Mouse (Mus musculus) lung, postnatal 14 days (tissue): ENCODE data around the gene B3gnt9.
"Not testable (repeated sequence)": the region's sequence is repeated elsewhere in the genome, so short reads cannot be mapped to it uniquely, and the experiment has no call there.

ENCODE experiments used
- DNase-seq: peaks from one replicate; pipeline ENCODE4 v3.0.0; 2021

B3gnt9 gene

DNA sequence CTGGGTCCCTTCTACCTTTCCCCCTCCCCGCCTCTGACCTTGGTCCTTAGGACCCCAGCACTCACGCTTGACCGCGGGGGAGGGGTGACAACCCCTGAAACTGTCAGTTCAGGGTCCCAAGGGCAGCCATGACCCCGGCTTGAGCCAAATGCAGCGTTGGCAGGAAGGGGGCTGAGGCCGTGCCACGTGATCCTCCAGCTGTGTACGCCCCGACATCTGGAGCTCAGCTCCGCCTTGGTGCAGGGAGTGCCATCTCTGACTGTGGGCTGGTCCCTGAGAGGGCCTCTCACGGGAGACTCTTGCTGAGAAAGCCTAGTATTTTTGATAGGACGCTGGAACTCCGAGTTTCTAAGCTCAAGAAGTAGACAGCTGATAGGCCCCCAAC is at the start of gene B3gnt9:
Gene B3gnt9 (minus strand): TSS at position 188 of the 385 bp plus-strand sequence.
- DNase-seq, result peak; percentile 70

DNA sequence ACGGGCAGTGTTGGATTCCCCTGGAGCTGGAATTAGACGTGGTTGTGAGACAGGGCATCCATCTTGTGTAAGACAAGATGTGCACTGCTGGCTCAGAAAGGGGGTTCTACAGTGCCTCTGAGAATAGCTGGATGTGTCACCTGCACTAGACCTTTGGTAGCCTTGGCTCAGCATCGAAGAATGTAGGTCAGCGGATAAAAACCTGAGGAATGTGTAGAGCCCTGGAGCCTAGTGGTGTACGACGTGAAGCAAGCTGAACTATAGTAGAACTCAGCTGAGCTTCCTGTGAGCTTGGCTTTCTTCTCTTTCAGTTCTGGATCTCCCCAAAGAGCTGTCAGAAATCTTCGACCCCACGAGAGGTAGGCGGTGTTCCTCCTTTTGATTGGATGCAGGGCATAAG is 48.9 kb upstream of the B3gnt9 start:
- no peak for DNase-seq

DNA sequence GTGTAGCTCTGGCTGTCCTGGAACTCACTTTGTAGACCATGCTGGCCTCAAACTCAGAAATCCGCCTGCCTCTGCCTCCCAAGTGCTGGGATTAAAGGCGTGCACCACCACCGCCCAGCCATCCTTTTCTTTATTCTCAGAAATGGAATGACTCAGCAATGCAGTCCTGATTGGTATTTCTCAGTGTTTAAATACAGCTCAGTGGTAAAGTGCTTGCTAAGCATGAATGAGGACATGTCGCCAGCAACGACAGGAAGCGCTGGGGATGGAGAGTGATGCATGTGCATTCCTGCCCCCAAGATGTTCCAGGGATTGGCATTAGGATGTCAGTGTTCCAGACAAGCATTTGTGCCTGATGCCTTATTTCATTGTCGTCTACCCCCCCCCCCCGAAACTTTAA is 48.4 kb upstream of the B3gnt9 start:
- DNase-seq, result no peak

DNA sequence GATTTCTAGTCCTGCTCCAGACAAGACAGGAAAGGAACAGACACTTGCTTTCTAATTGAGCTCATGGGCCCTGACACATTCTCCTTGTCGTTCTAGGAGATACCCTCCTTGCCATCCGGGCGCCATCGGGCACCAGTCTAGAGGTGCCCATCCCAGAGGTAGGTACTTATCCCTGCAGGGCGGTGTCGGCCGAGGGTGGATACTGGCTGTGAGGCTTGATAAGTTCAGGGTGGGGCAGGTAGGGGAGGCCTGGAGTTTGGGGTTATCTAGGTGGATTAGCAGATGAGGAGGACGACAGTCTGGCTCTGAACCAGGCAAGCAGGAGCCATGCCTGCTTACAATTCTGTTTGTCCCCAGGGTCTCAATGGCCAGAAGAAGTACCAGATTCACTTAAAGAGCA is 45.0 kb upstream of the B3gnt9 start:
- no peak for DNase-seq

DNA sequence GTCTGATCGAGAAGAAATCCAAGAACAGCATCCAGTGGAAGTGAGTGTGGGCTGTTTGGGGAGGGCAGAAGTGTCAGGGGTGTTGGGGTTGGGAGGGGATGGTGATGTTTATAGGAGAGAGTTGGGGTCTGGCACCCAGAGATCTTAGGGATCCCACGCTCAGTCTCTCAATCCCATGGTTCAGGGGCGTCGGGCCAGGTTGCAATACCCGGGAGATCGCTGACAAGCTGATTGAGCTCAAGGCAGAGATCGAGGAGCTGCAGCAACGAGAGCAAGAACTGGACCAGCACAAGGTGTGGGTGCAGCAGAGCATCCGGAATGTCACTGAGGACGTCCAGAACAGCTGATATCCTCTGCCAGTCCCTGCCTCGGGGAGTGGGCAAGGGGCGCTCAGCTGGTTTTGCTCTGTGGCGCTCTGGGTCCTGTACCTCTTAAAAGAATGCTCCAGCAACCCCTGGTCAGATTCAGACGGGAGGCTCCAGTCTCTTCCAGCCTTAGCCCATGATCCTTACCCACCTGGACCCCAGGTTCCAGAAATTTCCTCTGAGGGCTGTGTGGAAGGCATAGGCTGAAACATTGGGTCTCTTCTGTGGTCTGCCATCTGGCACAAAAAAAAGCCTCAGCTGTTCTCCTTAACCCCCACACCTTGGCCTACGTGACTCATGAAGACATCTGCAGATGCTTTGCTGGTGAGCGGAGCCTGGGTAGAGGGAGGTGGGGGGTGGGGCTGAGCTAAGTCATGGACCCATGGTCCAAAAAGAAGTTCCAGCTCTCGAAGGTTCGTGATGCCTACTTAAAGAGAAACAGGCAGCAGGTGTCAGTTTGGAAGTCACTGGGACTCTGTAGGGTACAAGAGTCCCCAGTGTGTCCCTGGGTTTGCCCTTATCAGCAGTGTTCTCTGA is 43.6 kb upstream of the B3gnt9 start:
- no peak for DNase-seq

DNA sequence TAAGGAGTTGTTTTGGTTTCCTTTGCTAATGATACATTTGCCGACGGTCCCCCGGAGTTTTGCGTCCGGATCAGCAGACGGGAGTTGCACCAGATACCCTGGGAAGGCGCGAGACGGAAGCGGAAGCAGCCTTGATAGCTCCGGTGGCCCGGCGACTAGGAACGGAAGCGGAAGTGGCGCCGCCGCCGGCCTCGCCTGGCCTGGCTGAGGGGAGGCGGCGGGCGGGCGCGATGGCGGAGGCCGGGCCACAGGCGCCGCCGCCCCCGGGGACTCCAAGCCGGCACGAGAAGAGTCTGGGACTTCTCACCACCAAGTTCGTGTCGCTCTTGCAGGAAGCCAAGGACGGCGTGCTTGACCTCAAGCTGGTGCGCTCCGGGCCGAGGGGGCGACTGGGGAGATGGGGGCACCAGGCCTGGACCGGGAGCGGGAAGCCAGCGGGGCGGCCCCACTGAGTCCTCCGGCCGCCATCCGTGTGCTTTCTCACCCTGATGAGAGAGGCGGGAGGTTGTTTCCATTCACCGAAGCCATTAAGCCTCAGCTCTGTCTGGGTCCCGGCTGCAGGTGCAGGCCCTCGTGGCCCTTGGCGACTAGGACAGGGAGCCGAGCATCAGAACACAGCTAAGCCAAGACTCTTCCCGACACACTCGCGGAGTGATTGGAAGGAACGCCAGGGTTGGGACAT is 42.7 kb upstream of the B3gnt9 start, which contains the start of gene E2f4:
Gene E2f4 (plus strand): TSS at position 153 of the 682 bp plus-strand sequence.
- DNase-seq, result peak; percentile 94

DNA sequence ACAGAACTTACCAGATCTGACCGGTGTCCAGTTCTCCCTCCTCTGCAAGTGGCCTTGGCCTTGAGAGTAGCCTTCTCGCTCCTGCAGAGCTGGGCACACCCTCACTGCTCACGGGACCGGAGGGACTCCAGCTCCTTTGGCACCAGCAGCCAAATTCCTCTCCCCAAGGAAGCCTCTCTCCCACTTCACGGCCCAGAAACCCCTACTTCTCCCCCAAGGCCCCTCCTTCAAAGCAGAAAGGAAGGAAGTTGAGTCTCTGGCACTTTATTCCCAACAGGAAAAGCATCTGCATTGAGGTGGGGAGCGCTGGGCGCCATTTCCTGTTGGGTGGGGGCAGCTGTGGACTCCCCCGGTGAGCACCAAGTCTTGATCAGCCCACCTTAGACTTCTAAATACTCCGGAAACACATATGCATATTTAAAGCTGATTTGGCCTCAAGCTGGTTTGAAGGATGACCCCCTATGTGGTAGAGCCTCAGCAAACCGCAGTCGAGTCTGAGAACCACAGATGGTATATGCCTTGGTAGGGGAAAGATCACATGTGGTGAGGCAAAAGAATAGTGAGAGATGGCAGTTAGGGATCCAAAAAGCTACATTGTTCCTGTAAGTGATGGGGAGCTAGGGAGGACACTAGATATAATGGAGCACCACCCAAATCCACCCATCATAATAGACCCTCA is 41.1 kb upstream of the B3gnt9 start, which contains the start of gene Exoc3l:
Gene Exoc3l (minus strand): TSS at position 207 of the 679 bp plus-strand sequence.
- no peak for DNase-seq

DNA sequence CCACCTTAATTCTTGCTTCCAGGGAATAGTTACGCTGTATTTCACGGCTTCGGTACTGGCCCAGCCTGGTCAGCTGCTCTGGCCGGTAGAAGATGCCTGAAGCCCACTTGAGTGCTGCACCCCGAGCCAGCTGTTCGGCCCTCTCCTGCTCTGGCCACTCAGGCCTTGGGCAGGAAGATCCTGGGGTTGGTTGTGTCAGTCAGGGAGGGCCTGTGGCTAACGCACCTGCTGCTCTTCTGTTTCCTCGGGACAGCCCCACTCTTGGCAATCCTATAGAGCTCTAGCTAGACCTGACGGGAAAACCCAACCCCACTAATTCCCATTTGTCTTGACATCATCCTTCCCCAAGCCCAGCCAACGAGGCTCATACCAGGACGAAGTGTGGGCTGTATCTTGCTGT is 40.3 kb upstream of the B3gnt9 start:
- no peak for DNase-seq

DNA sequence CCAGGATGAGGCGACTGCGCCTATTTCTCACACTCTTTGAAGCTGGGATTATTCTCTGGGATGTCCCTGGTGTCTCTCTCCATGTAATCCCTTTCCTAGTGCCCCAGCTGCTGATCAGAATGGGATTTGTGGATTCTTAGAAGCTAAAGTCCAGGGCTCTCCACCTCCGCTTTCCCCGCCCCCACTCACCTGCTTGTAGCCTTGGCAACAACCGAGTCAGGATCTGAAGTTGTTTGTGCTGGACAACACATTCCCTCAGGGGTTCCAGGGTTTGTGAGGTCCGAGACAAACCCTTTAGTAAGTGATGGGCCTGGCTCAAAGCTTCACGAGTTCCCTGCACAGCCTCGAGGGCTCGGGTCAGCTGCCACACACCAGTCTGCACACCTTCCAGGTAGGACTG is 39.8 kb upstream of the B3gnt9 start:
- DNase-seq, result no peak

DNA sequence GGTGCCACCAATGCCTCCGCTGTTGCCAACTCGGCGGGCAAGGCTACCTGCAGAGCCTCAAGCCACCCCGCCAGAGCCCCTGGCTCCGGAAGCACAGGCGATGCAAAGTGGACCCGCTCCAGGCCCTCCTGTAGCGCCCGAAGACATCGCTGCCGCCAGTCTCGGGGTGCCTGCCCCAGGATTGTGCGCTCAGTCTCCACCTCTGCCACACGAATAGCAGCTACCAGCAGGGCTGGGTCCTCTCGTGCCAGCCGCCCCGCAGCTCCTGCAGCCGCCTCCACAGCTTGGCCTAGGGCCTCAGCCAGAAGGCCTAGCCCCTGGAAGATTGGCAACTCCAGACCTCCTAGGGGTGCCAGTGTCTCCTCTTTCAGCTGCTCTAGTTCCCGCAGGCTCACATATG is 38.5 kb upstream of the B3gnt9 start:
- DNase-seq, result no peak

DNA sequence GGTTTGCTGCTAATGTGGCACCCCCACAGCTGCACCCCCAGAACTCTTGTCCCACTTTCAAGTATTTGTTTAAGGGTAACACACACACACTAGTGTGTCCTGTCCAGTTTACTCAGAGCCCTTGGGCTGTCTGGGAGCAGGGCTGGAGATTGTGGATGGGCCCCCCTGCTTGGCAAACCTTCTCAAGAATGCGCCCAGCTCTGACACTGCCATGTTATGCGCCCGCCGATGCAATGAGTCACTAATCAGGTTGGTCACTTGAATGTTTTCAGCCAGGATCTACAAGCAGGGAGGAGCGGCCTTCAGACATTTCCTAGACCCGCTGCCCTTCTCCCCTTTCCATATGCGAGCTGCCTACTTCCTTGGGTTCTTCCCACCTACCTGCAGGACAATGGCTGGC is 37.5 kb upstream of the B3gnt9 start:
- no peak for DNase-seq

DNA sequence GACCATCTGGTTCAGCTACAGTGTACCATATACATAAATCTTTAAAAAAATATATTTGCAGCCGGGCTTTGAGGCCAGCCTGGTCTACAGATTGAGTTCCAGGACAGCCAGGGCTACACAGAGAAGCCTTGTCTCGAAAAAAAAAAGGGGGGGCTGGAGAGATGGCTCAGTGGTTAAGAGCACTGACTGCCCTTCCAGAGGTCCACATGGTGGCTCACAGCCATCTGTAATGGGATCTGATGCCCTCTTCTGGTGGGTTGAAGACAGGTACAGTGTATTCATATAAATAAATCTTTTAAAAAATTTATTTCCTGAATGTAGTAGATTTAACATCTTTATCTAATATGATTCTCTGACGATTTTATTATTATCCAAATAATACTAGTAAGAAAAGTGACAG is 36.8 kb upstream of the B3gnt9 start:
- not testable (repeated sequence) for DNase-seq

DNA sequence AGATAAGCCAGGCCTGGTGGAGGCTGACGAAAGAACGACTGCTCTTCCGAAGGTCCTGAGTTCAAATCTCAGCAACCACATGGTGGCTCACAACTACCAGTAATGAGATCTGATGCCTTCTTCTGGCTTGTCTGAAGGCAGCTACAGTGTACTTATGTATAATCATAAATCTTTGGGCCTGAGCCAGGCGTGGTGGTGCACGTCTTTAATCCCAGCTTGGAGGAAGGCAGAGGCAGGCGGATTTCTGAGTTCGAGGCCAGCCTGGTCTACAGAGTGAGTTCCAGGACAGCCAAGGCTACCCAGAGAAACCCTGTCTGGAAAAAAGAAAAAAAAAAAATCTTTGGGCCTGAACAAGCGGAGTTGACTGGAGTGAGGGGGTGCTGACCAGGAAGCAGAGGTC is 36.4 kb upstream of the B3gnt9 start:
- not testable (repeated sequence) for DNase-seq

DNA sequence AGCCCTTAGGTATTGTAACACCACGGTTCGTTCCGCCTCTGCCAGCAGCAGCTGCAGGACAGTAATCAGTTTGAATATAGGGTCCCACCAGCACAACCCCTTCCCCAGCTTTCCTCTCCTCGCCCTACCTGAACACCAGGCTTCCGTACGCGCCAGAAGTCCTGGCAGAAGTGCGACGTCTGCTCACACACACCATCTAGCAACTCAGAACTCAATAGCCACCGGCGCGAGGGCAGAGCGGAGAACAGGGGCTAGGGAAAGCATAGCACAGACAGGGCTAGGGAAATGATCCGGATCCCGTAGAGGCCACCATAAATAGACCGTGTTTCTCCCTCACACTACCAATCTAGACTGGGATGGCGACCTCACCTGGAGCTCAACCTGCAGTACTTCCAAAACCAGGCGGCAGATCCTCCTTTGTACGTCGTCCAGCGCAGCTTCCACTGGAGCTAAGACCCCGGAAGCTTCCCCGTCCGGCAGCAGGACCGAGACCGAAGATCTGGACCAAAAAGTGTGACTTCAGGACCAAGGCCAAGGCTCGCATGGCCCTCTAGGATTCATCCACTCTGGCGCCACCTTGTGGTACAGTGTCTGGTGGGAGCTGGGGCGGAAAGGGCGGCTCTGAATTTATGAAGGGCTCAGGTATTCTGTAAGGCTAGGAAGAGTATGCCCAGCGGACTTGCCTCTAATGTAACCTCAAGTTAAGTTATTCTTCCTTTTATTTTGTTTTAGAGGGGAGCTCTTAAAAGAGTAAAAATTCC is 35.8 kb upstream of the B3gnt9 start:
- peak; percentile 98 for DNase-seq

DNA sequence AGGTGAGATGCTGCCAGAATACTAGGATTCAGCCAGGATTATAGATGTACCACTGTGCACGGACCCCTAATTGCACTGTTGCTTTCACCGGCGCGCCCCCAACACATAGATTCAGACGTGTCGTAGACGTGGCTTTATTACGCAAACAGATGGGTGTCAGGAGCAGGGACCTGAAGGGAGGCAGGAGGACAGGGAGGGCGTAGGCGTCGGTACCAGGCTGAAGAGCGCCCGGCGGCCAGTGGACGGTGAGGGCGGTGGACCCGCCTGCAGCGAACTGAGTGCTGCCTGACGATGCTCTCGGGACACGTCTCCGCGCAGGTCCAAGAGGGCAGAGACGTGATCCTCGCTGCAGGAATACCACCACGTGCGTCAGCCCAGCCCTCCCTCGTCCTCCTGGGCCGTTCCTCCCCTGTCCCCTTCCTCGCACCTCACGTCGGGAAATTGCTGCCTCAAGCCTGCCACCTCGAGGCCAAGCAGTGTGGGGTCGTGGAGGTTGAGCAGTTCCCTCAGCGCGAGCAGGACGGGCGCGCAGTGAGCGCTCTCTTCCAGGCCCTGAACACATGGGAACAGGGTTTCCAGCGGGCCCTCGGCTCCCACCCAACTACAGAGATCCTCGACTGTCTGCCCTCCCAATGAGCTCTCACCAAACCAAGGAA is 35.0 kb upstream of the B3gnt9 start, which contains the start of gene 4931428F04Rik:
Gene 4931428F04Rik (minus strand): TSS at position 60 of the 656 bp plus-strand sequence.
- DNase-seq, result peak; percentile 50

DNA sequence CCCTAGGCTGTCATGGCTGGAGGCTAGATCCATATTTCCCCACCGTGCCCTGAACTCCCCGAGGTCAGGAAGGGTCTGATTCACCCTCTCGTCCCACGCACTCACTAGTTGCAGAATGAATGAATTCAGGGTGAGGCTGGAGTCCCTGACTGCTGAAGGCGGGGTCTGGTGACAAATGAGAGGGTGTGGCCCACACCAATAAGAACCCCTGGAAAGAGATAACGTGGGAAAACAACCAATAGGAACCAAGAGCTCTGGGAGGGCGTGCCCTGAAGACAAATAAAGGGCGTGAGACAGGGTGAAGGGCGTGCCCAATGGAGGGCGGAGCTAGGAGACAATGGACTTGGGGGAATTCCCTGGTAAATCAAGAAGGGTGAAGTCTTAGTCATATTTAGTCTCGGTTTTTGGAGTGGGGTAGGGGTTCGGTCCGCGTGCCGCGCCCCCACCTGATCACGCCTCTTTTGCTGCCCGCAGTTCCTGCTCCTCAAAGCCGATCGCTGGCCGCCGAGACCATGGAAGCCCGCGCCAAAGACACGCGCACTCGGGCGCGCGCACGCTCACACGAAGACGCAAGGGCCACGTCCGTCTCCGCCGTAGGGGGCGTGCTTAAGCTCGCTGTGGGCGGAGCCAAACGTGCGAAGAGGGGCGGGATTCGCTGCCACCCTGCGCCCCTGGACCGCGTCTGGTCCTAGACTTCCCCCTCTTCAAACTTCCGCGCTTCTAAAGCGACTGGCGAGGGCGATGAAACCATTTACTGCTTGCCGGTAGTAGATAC is 34.2 kb upstream of the B3gnt9 start:
- DNase-seq, result peak; percentile 93

DNA sequence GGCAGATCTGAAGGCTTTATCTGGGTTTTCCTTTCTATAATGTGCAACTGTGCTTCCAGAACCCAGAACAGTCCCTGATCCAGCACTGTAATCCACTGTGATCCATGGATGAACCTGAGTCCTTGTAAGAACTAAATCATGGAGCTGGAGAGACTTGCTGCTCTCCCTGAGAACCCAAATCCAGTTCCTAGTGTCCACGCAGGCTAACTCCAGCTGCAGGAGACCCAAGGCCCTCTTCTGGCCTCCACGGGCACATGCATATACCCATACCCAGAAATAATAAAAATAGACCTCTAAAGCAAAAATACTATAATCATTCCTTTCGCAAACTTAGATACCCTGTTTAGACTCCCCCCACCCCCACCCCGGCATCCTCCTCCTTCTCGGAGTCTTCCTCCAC is 33.3 kb upstream of the B3gnt9 start:
- DNase-seq, result no peak

DNA sequence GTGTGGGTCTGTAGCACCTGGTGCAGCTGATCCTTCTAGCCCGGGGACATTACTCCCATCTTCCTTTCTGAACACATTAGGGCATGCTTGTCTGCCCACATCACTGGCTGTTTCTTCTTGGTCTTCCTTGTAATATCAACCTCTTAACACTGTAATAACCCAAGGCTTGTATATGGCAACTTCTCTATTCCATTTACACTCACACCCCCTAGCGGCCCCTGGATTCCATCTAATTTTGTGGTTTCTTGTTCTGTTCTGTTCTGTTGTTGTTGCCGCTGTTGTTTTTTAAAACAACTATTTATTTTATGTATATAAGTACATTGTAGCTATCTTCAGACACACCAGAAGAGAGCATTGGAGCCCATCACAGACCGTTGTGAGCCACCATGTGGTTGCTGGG is 32.0 kb upstream of the B3gnt9 start:
- DNase-seq, result no peak

DNA sequence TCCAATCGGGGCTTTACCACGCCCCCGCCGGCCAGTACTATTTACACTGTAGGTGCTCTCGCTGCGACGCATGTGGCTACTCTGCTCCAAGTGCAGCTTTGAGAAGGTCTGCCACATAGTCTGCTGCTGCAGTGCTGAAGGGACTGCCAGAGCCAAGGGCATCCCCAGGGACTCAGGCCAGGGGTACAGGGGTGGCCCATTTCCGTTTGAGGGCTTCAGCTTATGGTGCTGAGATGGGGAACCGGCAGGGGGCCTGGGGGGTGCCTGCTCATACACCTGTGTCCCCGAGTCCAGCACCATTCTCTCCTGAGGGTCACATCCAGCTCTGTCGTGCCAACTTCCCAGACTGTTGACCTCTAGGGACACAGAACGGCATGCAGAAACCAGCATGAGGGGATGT is 30.6 kb upstream of the B3gnt9 start:
- no peak for DNase-seq

DNA sequence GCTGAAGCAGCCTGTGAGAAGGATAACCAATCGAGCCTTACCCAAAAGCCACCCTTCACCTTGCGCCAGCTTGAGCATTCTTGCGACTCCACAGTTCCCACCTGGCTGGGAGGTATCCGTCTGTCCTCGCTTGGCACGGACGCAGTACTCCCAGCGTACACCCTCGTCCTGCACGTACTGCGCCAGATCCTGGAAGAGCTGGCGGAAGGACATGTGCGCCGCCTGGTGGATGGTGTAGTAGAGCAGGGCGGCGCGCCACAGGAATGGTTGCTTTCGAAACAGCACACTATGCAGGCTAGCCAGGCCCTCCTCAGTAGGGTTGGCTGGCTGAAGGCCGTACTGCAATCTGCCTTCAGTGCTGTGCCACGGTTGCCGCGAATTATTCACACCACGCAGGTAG is 28.1 kb upstream of the B3gnt9 start:
- peak; percentile 80 for DNase-seq

DNA sequence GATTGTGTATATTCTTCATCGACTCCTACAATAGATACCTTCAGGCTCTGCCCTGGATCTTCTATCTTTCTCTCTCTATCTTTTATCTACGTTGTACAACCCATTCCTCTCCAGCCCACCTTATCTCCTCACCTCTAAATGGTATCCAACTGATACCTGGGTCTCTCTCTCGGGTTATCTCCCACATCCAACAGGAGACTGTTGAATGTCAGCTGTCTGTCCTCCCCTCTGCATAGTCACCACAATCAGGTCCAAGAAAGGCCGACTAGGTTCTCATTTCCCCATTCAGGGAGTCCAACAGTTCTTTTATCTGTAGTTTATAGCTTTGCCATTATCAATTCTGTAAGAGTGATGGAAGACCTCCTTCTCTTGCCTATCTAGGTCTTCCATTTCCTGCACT is 27.3 kb upstream of the B3gnt9 start:
- DNase-seq, result no peak
